ENCODE assay signal across 9 mouse cellular contexts in genomic region chr16:94866300-94866956, GRCm38 (mm10).
DNase-seq lines count a peak whose midpoint lies in the region; ATAC-seq and TF ChIP-seq lines count a peak whose summit lies in the region.
"Had no signal": no experiment of that assay in that cellular context is flagged by ENCODE, and none has a peak within 500 bp of the region (broad histone marks: within the 10 kb centered on the region; RNA-seq: fewer than 3 reads in every experiment).

No protein-coding gene starts in this region.

- H3K27me3 ChIP-seq in lung, postnatal 0 days (replicated peaks; ENCODE audit: insufficient read depth, low read length), result no peaks in the 10 kb centered on the region

- peak; percentile 46 to 50 for DNase-seq in cerebellum, postnatal 10 days
- DNase-seq in cerebellum, adult 9-11 months, result no peak
- no peak for DNase-seq in layer of hippocampus, adult 2 months (ENCODE audit: low spot score in 2 of 2)
- no peak for DNase-seq in layer of hippocampus, adult 9-10 months (ENCODE audit: low spot score)
- peak; percentile 50 for DNase-seq in embryo, embryonic 11 days
- peak; percentile 19 for DNase-seq in lung, postnatal 0 days (ENCODE audit: low spot score)
- DNase-seq in c-Kit-positive CD71-positive TER-119-positive erythroid progenitor cells, embryonic 14.5 days (ENCODE audit: low spot score), result no peak
- DNase-seq: right cerebral cortex, adult 18-20 months had no signal

- no peak overlapping the region for H3K4me3 ChIP-seq in layer of hippocampus, adult 2 months
- no peak overlapping the region for H3K4me3 ChIP-seq in lung, postnatal 0 days (ENCODE audit: low read depth, low read length)

- no peak for TF ChIP-seq CTCF in layer of hippocampus, adult 2 months (conservative IDR thresholded peaks at IDR 0.05)
- no peak for TF ChIP-seq CTCF in lung, postnatal 0 days (IDR thresholded peaks at IDR 0.05)

- no peak; the same call in 1 of the 2 replicates for ATAC-seq in lung, postnatal 0 days
- ATAC-seq in megakaryocyte progenitor cell, adult 5-6 weeks (replicated peaks; ENCODE audit: poor library complexity), result no peak

- no peak overlapping the region for H3K4me2 ChIP-seq in lung, postnatal 0 days (replicated peaks; ENCODE audit: low read depth, low read length)

- no peaks in the 10 kb centered on the region for H3K36me3 ChIP-seq in lung, postnatal 0 days (ENCODE audit: insufficient read depth, low read length)

- H3K9ac ChIP-seq in lung, postnatal 0 days (replicated peaks; ENCODE audit: low read depth), result no peak overlapping the region

- no peaks in the 10 kb centered on the region for H3K9me3 ChIP-seq in lung, postnatal 0 days (ENCODE audit: low read length)

- peak overlapping the region; percentile 2; the same call in 1 of the 2 replicates for H3K27ac ChIP-seq in layer of hippocampus, adult 2 months
- H3K27ac ChIP-seq in lung, postnatal 0 days (ENCODE audit: low read length), result no peak overlapping the region

- WGBS in lung, postnatal 0 days, result 27% methylated on average over 14 of the region's 14 CpGs

- H3K4me1 ChIP-seq in lung, postnatal 0 days (ENCODE audit: insufficient read depth, low read depth, low read length), result no peaks in the 10 kb centered on the region

- TF ChIP-seq EP300 in lung, postnatal 0 days (IDR thresholded peaks at IDR 0.05), result no peak

Comparison
In these comparisons a context has a peak if more than half of its experiments do, and no peak if none do; other contexts are left out.
1. DNase-seq: peak in cerebellum, postnatal 10 days (2 of 2), embryo, embryonic 11 days (single experiment) and lung, postnatal 0 days (single experiment); none in cerebellum, adult 9-11 months (single experiment), layer of hippocampus, adult 2 months (0 of 2), layer of hippocampus, adult 9-10 months (single experiment) and c-Kit-positive CD71-positive TER-119-positive erythroid progenitor cells, embryonic 14.5 days (single experiment).